Mouse (Mus musculus): ENCODE measurements around the gene Rnf7. TPM values are rescaled to one million over a fixed set of nuclear protein-coding genes. Genes with fewer than 3 reads are reported as not detected.
A peak's percentile ranks its signal among the peaks of the same experiment; 100 is the strongest.

Rnf7 gene
- polyA plus RNA-seq, 1 experiment from 2014 or later, result 242 TPM

GRCm38 (mm10) chr9:96461607-96462006, 16.9 kb downstream of the Rnf7 start:
- Histone ChIP-seq H3K4me3 (no peak overlapping the region), H3K27ac (replicated peaks) (no peak overlapping the region), H3K36me3 (peaks cover 18% of the 10 kb centered on the region), H3K9ac (replicated peaks) (no peak overlapping the region), H3K4me1 (peaks cover 6% of the 10 kb centered on the region; the same call in 1 of the 2 replicates), H3K9me3 (peaks cover 10% of the 10 kb centered on the region), H3K4me2 (replicated peaks) (no peak overlapping the region), H3K27me3 (no peaks in the 10 kb centered on the region)
- ATAC-seq (ENCODE audit: low FRiP score, low read depth), result no peak
- WGBS, result 33% methylated on average over 1 of the region's 1 CpGs

GRCm38 (mm10) chr9:96460117-96460865, 18.2 kb downstream of the Rnf7 start:
- Histone ChIP-seq H3K4me2 (replicated peaks) (no peak overlapping the region), H3K4me3 (no peak overlapping the region), H3K4me1 (peaks cover 6% of the 10 kb centered on the region; the same call in 1 of the 2 replicates), H3K9ac (replicated peaks) (no peak overlapping the region), H3K9me3 (peaks cover 10% of the 10 kb centered on the region), H3K27me3 (no peaks in the 10 kb centered on the region), H3K36me3 (peaks cover 18% of the 10 kb centered on the region), H3K27ac (replicated peaks) (peak overlapping the region; percentile 61)
- WGBS, result 52% methylated on average over 10 of the region's 10 CpGs
- ATAC-seq (ENCODE audit: low FRiP score, low read depth), result no peak

GRCm38 (mm10) chr9:96455618-96456017, 22.9 kb downstream of the Rnf7 start:
- Histone ChIP-seq H3K4me3 (no peak overlapping the region), H3K9ac (replicated peaks) (no peak overlapping the region), H3K27ac (replicated peaks) (peak overlapping the region; percentile 40; the same call in 1 of the 2 replicates), H3K27me3 (no peaks in the 10 kb centered on the region), H3K4me2 (replicated peaks) (no peak overlapping the region), H3K4me1 (peaks cover 6% of the 10 kb centered on the region; the same call in 1 of the 2 replicates), H3K9me3 (no peaks in the 10 kb centered on the region), H3K36me3 (no peaks in the 10 kb centered on the region)
- WGBS, result 53% methylated on average over 8 of the region's 8 CpGs
- peak; percentile 45; the same call in 1 of the 2 replicates for ATAC-seq (ENCODE audit: low FRiP score, low read depth)

GRCm38 (mm10) chr9:96452956-96453355, 25.5 kb downstream of the Rnf7 start:
- Histone ChIP-seq H3K27me3 (no peaks in the 10 kb centered on the region), H3K27ac (replicated peaks) (no peak overlapping the region), H3K9ac (replicated peaks) (no peak overlapping the region), H3K9me3 (no peaks in the 10 kb centered on the region), H3K4me1 (no peaks in the 10 kb centered on the region; the same call in 1 of the 2 replicates), H3K4me3 (no peak overlapping the region), H3K4me2 (replicated peaks) (no peak overlapping the region), H3K36me3 (no peaks in the 10 kb centered on the region)
- no peak for ATAC-seq (ENCODE audit: low FRiP score, low read depth)
- 77% methylated on average over 4 of the region's 4 CpGs for WGBS

- Histone ChIP-seq H3K4me1 (no peaks in the 10 kb centered on the region; the same call in 1 of the 2 replicates), H3K9me3 (no peaks in the 10 kb centered on the region), H3K27ac (replicated peaks) (no peak overlapping the region), H3K9ac (replicated peaks) (no peak overlapping the region), H3K27me3 (no peaks in the 10 kb centered on the region), H3K4me2 (replicated peaks) (no peak overlapping the region), H3K4me3 (no peak overlapping the region), H3K36me3 (no peaks in the 10 kb centered on the region)
- 67% methylated on average over 12 of the region's 12 CpGs for WGBS
- ATAC-seq (ENCODE audit: low FRiP score, low read depth), result no peak
These were observed 27.4 kb downstream of the Rnf7 start for GRCm38 (mm10) chr9:96450900-96451720.

- Histone ChIP-seq H3K9me3 (no peaks in the 10 kb centered on the region), H3K9ac (replicated peaks) (no peak overlapping the region), H3K4me3 (no peak overlapping the region), H3K4me2 (replicated peaks) (no peak overlapping the region), H3K27ac (replicated peaks) (no peak overlapping the region), H3K27me3 (no peaks in the 10 kb centered on the region), H3K36me3 (no peaks in the 10 kb centered on the region), H3K4me1 (no peaks in the 10 kb centered on the region; the same call in 1 of the 2 replicates)
- no peak for ATAC-seq (ENCODE audit: low FRiP score, low read depth)
- 90% methylated on average over 9 of the region's 9 CpGs for WGBS
These were observed 29.0 kb downstream of the Rnf7 start for GRCm38 (mm10) chr9:96449514-96449913.

GRCm38 (mm10) chr9:96445351-96445750, 33.1 kb downstream of the Rnf7 start:
- Histone ChIP-seq H3K4me2 (replicated peaks) (no peak overlapping the region), H3K4me3 (no peak overlapping the region), H3K27ac (replicated peaks) (no peak overlapping the region), H3K9me3 (no peaks in the 10 kb centered on the region), H3K27me3 (peaks cover 13% of the 10 kb centered on the region), H3K9ac (replicated peaks) (no peak overlapping the region), H3K36me3 (no peaks in the 10 kb centered on the region), H3K4me1 (peaks cover 9% of the 10 kb centered on the region)
- no peak for ATAC-seq (ENCODE audit: low FRiP score, low read depth)
- WGBS, result 83% methylated on average over 4 of the region's 4 CpGs

GRCm38 (mm10) chr9:96442081-96442480, 36.4 kb downstream of the Rnf7 start:
- H3K4me1 ChIP-seq, result peaks cover 26% of the 10 kb centered on the region
- H3K9me3 ChIP-seq, result no peaks in the 10 kb centered on the region
- peaks cover 45% of the 10 kb centered on the region for H3K27me3 ChIP-seq
- H3K36me3 ChIP-seq, result no peaks in the 10 kb centered on the region
- peak overlapping the region; percentile 29 for H3K4me2 ChIP-seq (replicated peaks)
- H3K9ac ChIP-seq (replicated peaks), result no peak overlapping the region
- no peak overlapping the region for H3K4me3 ChIP-seq
- 14% methylated on average over 10 of the region's 10 CpGs for WGBS
- ATAC-seq (ENCODE audit: low FRiP score, low read depth), result no peak
- H3K27ac ChIP-seq (replicated peaks), result no peak overlapping the region

GRCm38 (mm10) chr9:96438334-96438871, 40.1 kb downstream of the Rnf7 start:
- H3K27ac ChIP-seq (replicated peaks), result peak overlapping the region; percentile 49; the same call in 1 of the 2 replicates
- peaks cover 59% of the 10 kb centered on the region for H3K27me3 ChIP-seq
- peak overlapping the region; percentile 79 for H3K4me2 ChIP-seq (replicated peaks)
- peak overlapping the region; percentile 47 for H3K4me3 ChIP-seq
- H3K4me1 ChIP-seq, result peaks cover 32% of the 10 kb centered on the region
- peak; percentile 21; the same call in 1 of the 2 replicates for ATAC-seq (ENCODE audit: low FRiP score, low read depth)
- H3K9me3 ChIP-seq, result no peaks in the 10 kb centered on the region
- peak overlapping the region; percentile 60 for H3K9ac ChIP-seq (replicated peaks)
- no peaks in the 10 kb centered on the region for H3K36me3 ChIP-seq
- 3% methylated on average over 8 of the region's 8 CpGs for WGBS

- under 1% methylated on average over 25 of the region's 25 CpGs for WGBS
- peak overlapping the region; percentile 49; the same call in 1 of the 2 replicates for H3K27ac ChIP-seq (replicated peaks)
- H3K27me3 ChIP-seq, result peaks cover 59% of the 10 kb centered on the region
- peak overlapping the region; percentile 47 for H3K4me3 ChIP-seq
- peaks cover 32% of the 10 kb centered on the region for H3K4me1 ChIP-seq
- peak overlapping the region; percentile 79 for H3K4me2 ChIP-seq (replicated peaks)
- peak; percentile 71 for ATAC-seq (ENCODE audit: low FRiP score, low read depth)
- H3K36me3 ChIP-seq, result no peaks in the 10 kb centered on the region
- peak overlapping the region; percentile 60 for H3K9ac ChIP-seq (replicated peaks)
- H3K9me3 ChIP-seq, result no peaks in the 10 kb centered on the region
These were observed 40.6 kb downstream of the Rnf7 start for GRCm38 (mm10) chr9:96437805-96438333.

- WGBS, result 6% methylated on average over 28 of the region's 28 CpGs
- peak; percentile 35; the same call in 1 of the 2 replicates for ATAC-seq (ENCODE audit: low FRiP score, low read depth)
- peaks cover 29% of the 10 kb centered on the region for H3K4me1 ChIP-seq
- peak overlapping the region; percentile 47 for H3K4me3 ChIP-seq
- H3K36me3 ChIP-seq, result no peaks in the 10 kb centered on the region
- peak overlapping the region; percentile 49; the same call in 1 of the 2 replicates for H3K27ac ChIP-seq (replicated peaks)
- H3K4me2 ChIP-seq (replicated peaks), result peak overlapping the region; percentile 79
- peak overlapping the region; percentile 60 for H3K9ac ChIP-seq (replicated peaks)
- H3K9me3 ChIP-seq, result no peaks in the 10 kb centered on the region
- peaks cover 59% of the 10 kb centered on the region for H3K27me3 ChIP-seq
These were observed 41.3 kb downstream of the Rnf7 start for GRCm38 (mm10) chr9:96436901-96437804.

Data from midbrain, embryonic 12.5 days (tissue).